Mouse (Mus musculus) lung, adult 2 months (tissue): ENCODE measurements around the gene Iqschfp.

Experiments
- CTCF ChIP-seq: fragments of 200-500 bp; IDR thresholded peaks from 2 replicates; pipeline ENCODE4 v1.5.1; 2011; ENCODE audit warnings: mild to moderate bottlenecking, low read length, control low read depth; ENCODE audit not compliant: insufficient read depth
- POLR2A ChIP-seq: fragments of 200-500 bp; IDR thresholded peaks from 2 replicates; pipeline ENCODE4 v1.6.1; 2011; ENCODE audit warnings: low read depth, mild to moderate bottlenecking, control low read depth, low read length, borderline replicate concordance; ENCODE audit errors: extremely low read depth

DNA sequence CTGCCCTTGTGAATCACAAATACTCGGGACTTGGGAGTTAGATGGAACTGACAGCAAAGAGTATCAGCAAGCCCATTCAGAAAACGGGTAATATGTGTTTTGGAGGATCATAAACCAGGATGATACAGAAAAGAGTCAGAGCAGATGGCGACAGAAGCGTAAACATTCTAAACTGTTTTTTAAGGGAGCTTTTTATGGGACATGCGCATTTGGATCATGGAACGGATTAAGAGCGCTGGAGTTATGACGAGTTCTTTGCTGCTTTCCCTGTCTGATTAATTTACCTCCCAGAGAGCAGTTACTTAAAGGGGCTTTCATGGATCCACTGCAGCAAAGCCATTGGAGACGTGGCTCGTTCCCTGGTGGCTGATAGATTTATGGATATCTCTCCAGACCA lies 391.6 kb downstream of the Iqschfp start:
- TF ChIP-seq POLR2A (no peak), CTCF (no peak)
